Mouse (Mus musculus): Measurements from ENCODE around the gene Pecam1. TPM values are rescaled to one million over a fixed set of nuclear protein-coding genes. Genes with fewer than 3 reads are reported as not detected.

Pecam1 gene
- 179 TPM for polyA plus RNA-seq (2017; shearing (Covaris generic))

DNA sequence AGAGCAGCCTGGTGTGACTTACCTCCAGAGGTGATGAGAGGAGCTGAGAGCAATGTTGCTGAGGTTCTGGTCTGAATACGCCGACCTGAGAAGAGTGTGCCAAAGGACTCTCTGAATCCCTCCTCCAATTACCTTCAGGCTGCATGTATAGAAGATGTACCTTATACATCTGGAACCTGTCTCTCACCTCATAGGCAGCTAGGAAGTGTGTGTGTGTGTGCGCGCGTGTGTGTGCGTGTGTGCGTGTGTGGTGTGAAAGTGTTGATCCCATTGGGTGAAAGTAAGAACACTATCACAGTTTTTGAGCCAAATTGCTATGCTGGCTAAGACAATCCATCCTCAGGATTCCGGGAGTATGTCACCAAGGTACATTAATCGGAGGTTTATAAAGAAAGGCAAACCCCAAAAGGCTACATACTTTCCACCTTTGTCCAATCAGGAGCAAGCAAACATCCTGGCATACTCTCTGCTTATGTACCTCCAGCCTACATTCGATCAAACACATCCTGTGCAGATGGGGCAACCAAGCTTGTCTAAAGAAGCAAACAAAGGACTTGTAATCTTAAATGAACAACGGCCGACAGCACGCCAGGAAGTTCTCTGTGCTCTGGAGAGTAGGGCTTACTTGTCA is at the start of gene Pecam1:
Gene Pecam1, minus strand, starts transcription at position 508 of the 631 bp plus-strand sequence.

DNA sequence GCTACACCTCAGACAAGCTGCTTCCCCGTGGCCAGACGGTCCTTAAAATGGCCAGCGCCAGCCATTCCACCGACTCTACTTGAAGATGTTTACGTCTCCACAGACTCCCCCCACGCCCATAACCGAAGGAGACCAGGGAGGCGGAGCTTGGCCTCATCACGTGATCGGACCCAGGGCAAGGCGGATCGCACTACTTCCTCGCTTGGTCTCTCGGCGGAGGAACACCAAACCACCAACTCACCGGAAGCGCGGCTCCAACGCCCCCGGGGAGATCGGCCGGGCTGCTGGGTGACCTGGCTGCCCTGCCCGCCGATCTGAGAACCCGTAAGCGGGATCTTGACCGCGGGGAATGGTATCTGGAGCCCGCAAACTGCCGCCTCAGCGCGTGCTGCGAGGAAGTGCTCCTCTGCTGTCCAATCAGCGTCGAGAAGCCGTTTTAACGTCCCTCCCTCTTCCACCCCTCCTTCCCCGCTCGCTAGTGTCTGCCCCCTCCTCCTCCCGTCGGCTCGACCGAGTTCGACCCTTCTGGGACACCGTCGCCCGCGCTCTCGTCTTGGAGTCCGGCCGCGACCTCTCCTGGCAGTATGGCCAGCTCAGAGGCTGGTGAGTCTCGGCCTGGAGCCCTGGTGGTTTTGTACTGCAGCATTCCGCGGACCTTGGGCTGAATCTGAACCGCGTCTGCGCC is 38.5 kb upstream of the Pecam1 start, which contains the start of the genes Ddx5 and Cep95:
Gene Ddx5, minus strand, starts transcription at position 411 of the 685 bp plus-strand sequence.
Gene Cep95, plus strand, starts transcription at position 478 of the 685 bp plus-strand sequence.

DNA sequence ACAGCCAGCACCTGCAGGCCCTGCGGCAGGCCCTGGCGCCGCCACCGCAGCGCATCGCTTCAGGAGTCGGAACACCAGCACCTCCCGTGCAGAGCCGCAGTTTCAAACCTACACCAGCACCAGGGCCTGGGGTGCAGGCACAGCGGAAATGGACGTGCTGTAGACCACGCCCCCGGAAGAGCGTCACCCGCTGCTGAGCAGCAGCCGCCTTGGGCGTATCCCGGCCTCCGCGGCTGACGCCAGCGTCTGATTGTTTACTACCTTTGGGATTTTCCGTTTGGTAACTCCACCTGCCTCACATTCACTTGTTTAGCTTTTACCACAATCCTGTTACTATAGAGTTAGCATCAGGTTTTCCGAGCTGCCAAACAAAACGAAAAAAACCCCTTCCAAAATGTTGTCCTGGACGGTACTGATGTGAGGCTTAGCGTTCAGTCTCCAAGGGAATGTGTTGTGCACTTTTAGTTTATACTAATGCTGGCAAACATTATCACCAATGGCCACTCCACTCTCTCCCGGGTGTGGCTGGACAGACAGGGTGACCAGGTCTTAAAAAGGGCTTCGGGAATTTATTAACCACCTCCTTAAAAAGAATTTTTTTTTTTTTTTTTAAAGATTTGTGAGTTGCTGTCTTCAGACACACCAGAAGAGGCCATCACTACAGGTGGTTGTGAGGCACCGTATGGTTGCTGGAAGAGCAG is 29.1 kb upstream of the Pecam1 start, which contains the start of gene Polg2:
Gene Polg2, minus strand, starts transcription at position 150 of the 701 bp plus-strand sequence.

DNA sequence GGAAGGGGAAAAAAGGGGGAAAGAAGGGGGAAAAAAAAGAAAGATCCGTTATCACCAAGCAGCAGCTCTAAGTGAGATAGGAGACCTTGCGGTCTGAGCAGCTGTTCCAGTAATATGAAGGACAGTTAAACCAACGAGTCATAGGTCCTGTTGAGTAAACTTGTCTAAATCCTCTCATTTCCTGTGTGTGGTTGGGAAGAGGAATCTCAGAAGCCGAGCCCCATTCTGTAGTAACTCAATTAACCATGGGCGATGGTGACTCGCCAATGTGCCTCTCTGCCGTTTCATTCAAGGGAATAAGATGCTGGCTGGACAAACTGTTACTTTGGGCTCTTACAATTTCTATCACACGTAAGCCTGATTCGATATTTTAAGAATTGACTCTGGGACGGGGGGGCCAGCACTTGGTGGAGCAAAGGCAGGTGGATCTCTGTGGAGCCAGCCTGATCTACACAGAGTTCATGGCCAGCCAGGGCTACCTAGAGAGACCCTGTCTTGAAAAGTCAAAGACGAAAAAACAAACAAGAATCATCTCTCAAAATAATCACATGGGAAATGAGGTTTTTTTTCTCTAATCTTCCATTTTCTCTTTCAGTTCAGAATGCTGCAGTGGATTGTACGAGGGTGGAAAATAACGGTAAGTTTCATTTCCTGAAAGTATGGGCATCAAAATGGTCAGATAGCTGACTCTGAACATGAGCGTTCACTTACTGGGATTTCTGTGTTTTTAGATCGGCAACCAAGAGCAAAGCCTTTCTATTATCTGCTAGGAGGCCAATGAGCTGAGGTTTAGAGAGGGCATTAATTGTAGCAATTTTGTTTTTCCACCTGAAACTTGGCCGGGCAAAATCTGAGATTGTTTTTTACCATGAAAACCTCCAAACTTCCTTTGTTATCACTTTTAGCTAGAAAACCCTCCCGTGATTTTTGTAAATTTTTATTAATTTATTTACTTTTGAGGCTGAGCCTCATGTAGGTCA is 901 bp upstream of the Pecam1 start, which contains the start of gene Milr1:
Gene Milr1, plus strand, starts transcription at position 188 of the 980 bp plus-strand sequence.

DNA sequence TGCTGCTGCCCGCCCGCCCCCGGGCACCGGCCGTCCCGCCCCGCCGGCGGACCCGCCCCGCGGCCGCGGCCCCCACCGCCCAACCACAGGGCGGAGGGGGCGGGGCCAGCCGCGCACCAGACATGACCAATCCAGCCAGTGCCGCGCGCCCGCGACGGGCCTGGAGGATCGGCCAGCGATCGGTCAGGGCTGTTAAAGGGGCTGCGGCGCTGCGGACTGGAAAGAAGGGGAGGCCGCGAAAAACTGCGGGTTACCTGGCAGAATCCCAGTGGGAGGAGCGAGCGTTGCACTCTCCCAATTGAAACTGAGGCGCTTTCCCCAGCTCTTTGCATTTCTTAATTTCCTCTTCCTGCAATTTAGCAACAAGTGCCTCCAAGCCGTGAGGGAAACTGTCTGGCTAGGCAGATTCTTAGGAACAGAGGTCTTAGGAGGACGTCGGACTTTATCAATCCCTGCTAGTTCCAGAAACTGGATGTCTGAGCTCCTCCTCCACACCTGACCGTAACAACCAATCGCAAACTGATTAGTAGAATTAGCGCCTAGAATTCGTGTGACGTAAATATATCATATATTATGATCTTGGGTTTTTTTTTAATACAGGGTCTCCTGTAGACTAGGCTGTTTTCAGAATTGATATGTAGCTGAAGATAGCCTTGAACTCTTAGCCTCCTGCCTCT is 137.3 kb downstream of the Pecam1 start, which contains the start of gene Tex2:
Gene Tex2, minus strand, starts transcription at position 463 of the 677 bp plus-strand sequence.

Other genes with a start within 250 kb of the Pecam1 start
- 88.4 TPM for gene Tex2, start 137.2 kb downstream of the Pecam1 start, polyA plus RNA-seq (2017; shearing (Covaris generic))
- 8.7 TPM for gene Milr1, start 598 bp upstream of the Pecam1 start, polyA plus RNA-seq (2017; shearing (Covaris generic))
- 145 TPM for gene Polg2, start 28.9 kb upstream of the Pecam1 start, polyA plus RNA-seq (2017; shearing (Covaris generic))
- gene Ddx5, start 38.6 kb upstream of the Pecam1 start, polyA plus RNA-seq (2017; shearing (Covaris generic)), result 1,164 TPM
- gene Cep95, start 38.6 kb upstream of the Pecam1 start, polyA plus RNA-seq (2017; shearing (Covaris generic)), result 38.8 TPM
- gene Smurf2, start 170.1 kb upstream of the Pecam1 start, polyA plus RNA-seq (2017; shearing (Covaris generic)), result 38.6 TPM
- 49.6 TPM for gene Kpna2, start 248.9 kb upstream of the Pecam1 start, polyA plus RNA-seq (2017; shearing (Covaris generic))

All from naive thymus-derived CD4-positive, alpha-beta T cell, adult 5 months (primary cell).